Mouse (Mus musculus) myocyte (in vitro differentiated cells): ENCODE data around the gene Chst8. TPM values are rescaled to one million over a fixed set of nuclear protein-coding genes. Genes with fewer than 3 reads are reported as not detected.

Experiments used
- H3K27me3 ChIP-seq: one replicate; pipeline ENCODE4 v1.6.1; 2011; ENCODE audit not compliant: control insufficient read depth, insufficient read depth, insufficient read length
- H3K36me3 ChIP-seq: one replicate; pipeline ENCODE4 v1.6.1; 2011; ENCODE audit not compliant: control insufficient read depth, insufficient read depth
- H3K4me2 ChIP-seq: one replicate; pipeline ENCODE4 v1.6.1; 2011; ENCODE audit warnings: low read depth, control low read depth
- H3K4me3 ChIP-seq: one replicate; pipeline ENCODE4 v1.5.1; 2011; ENCODE audit warnings: mild to moderate bottlenecking, control low read depth, moderate library complexity
- H3K79me2 ChIP-seq: one replicate; pipeline ENCODE4 v1.6.1; 2011; ENCODE audit not compliant: control insufficient read depth, insufficient read depth
- H3ac ChIP-seq: one replicate; pipeline ENCODE4 v1.6.1; 2011; ENCODE audit not compliant: control insufficient read depth, insufficient read length
- CEBPB ChIP-seq: IDR thresholded peaks from 2 replicates; pipeline ENCODE4 v1.6.1; 2011; ENCODE audit warnings: mild to moderate bottlenecking, moderate library complexity; ENCODE audit not compliant: poor library complexity, insufficient read depth, severe bottlenecking
- E2F4 ChIP-seq: IDR thresholded peaks from one replicate; pipeline ENCODE4 v1.6.1; 2011; ENCODE audit warnings: mild to moderate bottlenecking, control low read depth, moderate library complexity; ENCODE audit not compliant: insufficient read depth
- MAX ChIP-seq: IDR thresholded peaks from one replicate; pipeline ENCODE4 v1.6.1; 2011; ENCODE audit warnings: low read depth, mild to moderate bottlenecking, control low read depth
- MYOD1 ChIP-seq, 3 experiments: IDR thresholded peaks; one replicate each; pipeline ENCODE4 v1.6.1; 2011; ENCODE audit warnings: control low read depth in 2 of 3, low read depth in 2 of 3, mild to moderate bottlenecking in 2 of 3, moderate library complexity in 1 of 3; ENCODE audit not compliant: insufficient read length in 2 of 3, control insufficient read depth in 1 of 3
- MYOG ChIP-seq, 3 experiments: IDR thresholded peaks; one replicate each; pipeline ENCODE4 v1.6.1; 2011; ENCODE audit warnings: control low read depth in 2 of 3, low read depth in 2 of 3, mild to moderate bottlenecking in 2 of 3; ENCODE audit not compliant: insufficient read length in 2 of 3, control insufficient read depth in 1 of 3, insufficient read depth in 1 of 3
- POLR2A ChIP-seq: IDR thresholded peaks from one replicate; pipeline ENCODE4 v1.6.1; 2011; ENCODE audit warnings: low read depth, mild to moderate bottlenecking, control low read depth, moderate library complexity; ENCODE audit not compliant: insufficient read length
- POLR2AphosphoS2 ChIP-seq: IDR thresholded peaks from one replicate; pipeline ENCODE4 v1.6.1; 2011; ENCODE audit warnings: low read depth, control low read depth; ENCODE audit not compliant: insufficient read length
- REST ChIP-seq: IDR thresholded peaks from one replicate; pipeline ENCODE4 v1.6.1; 2011; ENCODE audit warnings: mild to moderate bottlenecking, control low read depth, moderate library complexity; ENCODE audit not compliant: insufficient read depth, insufficient read length
- SRF ChIP-seq: IDR thresholded peaks from one replicate; pipeline ENCODE4 v1.6.1; 2011; ENCODE audit warnings: low read depth; ENCODE audit not compliant: control insufficient read depth, insufficient read length
- TCF12 ChIP-seq: IDR thresholded peaks from one replicate; pipeline ENCODE4 v1.6.1; 2011; ENCODE audit warnings: mild to moderate bottlenecking, control low read depth; ENCODE audit not compliant: poor library complexity, insufficient read depth, severe bottlenecking
- TCF3 ChIP-seq: IDR thresholded peaks from one replicate; pipeline ENCODE4 v1.6.1; 2011; ENCODE audit warnings: low read depth, control low read depth; ENCODE audit not compliant: insufficient read length
- USF1 ChIP-seq: IDR thresholded peaks from one replicate; pipeline ENCODE4 v1.6.1; 2011; ENCODE audit warnings: low read depth, mild to moderate bottlenecking, control low read depth, moderate library complexity
- polyA plus RNA-seq: library from polyadenylated mRNA; unstranded; fragments of >200 nt; fragmentation: generic; extraction: Trizol; gene quantifications from one replicate; pipeline ENCODE4 v1.2.1, GENCODE M21; 2012; ENCODE audit warnings: missing spikeins

Chst8 gene
- polyA plus RNA-seq, 1 experiment: not detected

- no peak overlapping the region for H3K4me3 ChIP-seq
- TF ChIP-seq REST: no peak
- no peak for TF ChIP-seq SRF
- no peak for TF ChIP-seq CEBPB
- TF ChIP-seq USF1: no peak
- no peak for TF ChIP-seq MAX
- no peak for TF ChIP-seq TCF3
- no peak for TF ChIP-seq MYOG (IDR thresholded peaks at IDR 0.05; ENCODE audit: control insufficient read depth in 1 of 3, insufficient read depth in 1 of 3, insufficient read length in 2 of 3, low read depth in 2 of 3)
- TF ChIP-seq POLR2A: no peak
- no peak for TF ChIP-seq MYOD1 (IDR thresholded peaks at IDR 0.05; ENCODE audit: control insufficient read depth in 1 of 3, insufficient read length in 2 of 3, low read depth in 2 of 3)
- TF ChIP-seq E2F4: no peak
- TF ChIP-seq POLR2AphosphoS2: no peak
- no peak for TF ChIP-seq TCF12
- H3K4me2 ChIP-seq: no peak overlapping the region
- H3K27me3 ChIP-seq: peaks cover 33% of the 10 kb centered on the region
- H3K36me3 ChIP-seq: no peaks in the 10 kb centered on the region
- H3K79me2 ChIP-seq: no peaks in the 10 kb centered on the region
- H3ac ChIP-seq: no peak overlapping the region
Observed at GRCm38 (mm10) chr7:34814801-34815200, 2.3 kb upstream of the Chst8 start.

- Histone ChIP-seq H3K36me3 (no peaks in the 10 kb centered on the region), H3ac (no peak overlapping the region), H3K4me3 (no peak overlapping the region), H3K79me2 (no peaks in the 10 kb centered on the region), H3K4me2 (peak overlapping the region; percentile 12), H3K27me3 (peaks cover 41% of the 10 kb centered on the region)
- no peak for TF ChIP-seq TCF3
- no peak for TF ChIP-seq MAX
- no peak for TF ChIP-seq POLR2A
- no peak for TF ChIP-seq SRF
- TF ChIP-seq MYOD1 (IDR thresholded peaks at IDR 0.05; ENCODE audit: control insufficient read depth in 1 of 3, insufficient read length in 2 of 3, low read depth in 2 of 3): no peak
- TF ChIP-seq POLR2AphosphoS2: no peak
- TF ChIP-seq E2F4: no peak
- no peak for TF ChIP-seq USF1
- no peak for TF ChIP-seq TCF12
- TF ChIP-seq CEBPB: no peak
Observed at GRCm38 (mm10) chr7:34811531-34812526, 682 bp downstream of the Chst8 start.

GRCm38 (mm10) chr7:34811060-34811459 lies 1.5 kb downstream of the Chst8 start:
- H3K27me3 ChIP-seq: peaks cover 41% of the 10 kb centered on the region

GRCm38 (mm10) chr7:34806307-34806706 lies 6.2 kb downstream of the Chst8 start:
- TF ChIP-seq REST (no peak), SRF (no peak), USF1 (no peak), TCF12 (no peak), E2F4 (no peak), TCF3 (no peak), POLR2A (no peak), CEBPB (no peak), MYOD1 (IDR thresholded peaks at IDR 0.05; ENCODE audit: control insufficient read depth in 1 of 3, insufficient read length in 2 of 3, low read depth in 2 of 3) (no peak), MAX (no peak), MYOG (IDR thresholded peaks at IDR 0.05; ENCODE audit: control insufficient read depth in 1 of 3, insufficient read depth in 1 of 3, insufficient read length in 2 of 3, low read depth in 2 of 3) (no peak), POLR2AphosphoS2 (no peak)
- no peaks in the 10 kb centered on the region for H3K36me3 ChIP-seq
- H3ac ChIP-seq: no peak overlapping the region
- no peaks in the 10 kb centered on the region for H3K79me2 ChIP-seq
- H3K4me2 ChIP-seq: no peak overlapping the region
- peaks cover 14% of the 10 kb centered on the region for H3K27me3 ChIP-seq
- H3K4me3 ChIP-seq: no peak overlapping the region

More at GRCm38 (mm10) chr7:34811060-34811459, 1.5 kb downstream of the Chst8 start:
- no peaks in the 10 kb centered on the region for H3K36me3 ChIP-seq
- TF ChIP-seq TCF3 (no peak), MAX (no peak), POLR2A (no peak), TCF12 (no peak)
- H3K4me3 ChIP-seq: no peak overlapping the region
- no peak overlapping the region for H3ac ChIP-seq
- H3K4me2 ChIP-seq: no peak overlapping the region
- no peaks in the 10 kb centered on the region for H3K79me2 ChIP-seq
